Mouse (Mus musculus): ENCODE measurements at regions not wholly inside any gene's neighbourhood (a gene's known extent, or its start where the extent isn't known, plus 50 kb on each side); places are given as distances from the start of the nearest gene placed in this dataset.

DNA sequence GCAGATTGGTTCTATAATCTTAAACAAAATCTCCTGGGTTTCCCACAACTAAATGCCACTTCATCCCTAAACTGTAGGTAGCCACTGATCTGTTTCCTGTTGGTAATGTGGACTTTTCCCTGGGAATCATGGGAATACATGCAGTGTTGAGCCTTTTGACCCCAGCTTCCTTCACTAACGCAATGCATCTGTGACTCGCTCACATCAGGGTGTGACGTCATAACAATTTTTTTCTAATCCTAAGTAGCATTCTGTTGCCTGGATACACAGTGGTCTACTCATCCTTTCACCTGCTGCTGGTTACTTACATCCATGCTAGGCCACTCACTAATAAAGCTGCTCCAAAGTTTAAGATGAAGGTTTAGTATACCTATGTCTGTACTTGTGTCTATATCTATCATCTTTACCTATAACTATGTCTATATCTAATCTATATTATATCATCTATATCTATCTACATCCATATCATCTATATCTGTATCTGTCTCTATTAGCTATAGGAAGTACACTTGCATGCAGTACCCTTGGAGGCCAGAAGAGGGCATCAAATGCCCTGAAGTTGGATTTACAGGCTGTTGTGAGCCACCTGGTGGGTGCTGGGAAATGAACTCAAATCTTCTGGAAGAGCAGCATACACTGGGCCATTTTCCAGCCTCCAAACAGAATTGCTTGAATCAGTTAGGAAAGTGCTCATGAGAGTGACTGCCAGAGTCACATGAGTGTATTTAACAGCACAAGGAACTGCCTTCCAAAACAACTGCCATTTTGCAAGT is 157.5 kb upstream of the Rpl34 start:
- TF ChIP-seq GATA1 (IDR thresholded peaks at IDR 0.05; ENCODE audit: low read length), result no peak

DNA sequence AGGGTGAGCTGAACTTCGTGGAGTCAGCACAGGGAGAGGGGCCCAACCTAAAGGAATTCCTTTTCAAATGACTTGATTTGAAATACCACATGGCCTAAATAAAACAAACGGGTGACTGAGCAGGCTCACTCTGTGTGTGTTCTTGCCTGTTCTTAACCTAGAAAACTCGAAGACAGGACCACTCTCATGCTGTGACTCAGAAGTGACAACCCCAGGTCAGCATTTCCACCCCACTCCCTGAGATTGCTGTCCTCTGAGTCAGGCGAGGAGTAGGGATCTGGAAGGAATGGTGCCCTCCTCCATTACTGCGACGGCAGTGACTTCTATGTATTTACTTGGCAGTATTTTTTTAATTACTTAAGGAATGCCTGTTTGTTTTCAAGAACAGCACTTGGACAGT is 155.8 kb upstream of the Rpl34 start:
- no peak for TF ChIP-seq GATA1 (IDR thresholded peaks at IDR 0.05; ENCODE audit: low read length)

DNA sequence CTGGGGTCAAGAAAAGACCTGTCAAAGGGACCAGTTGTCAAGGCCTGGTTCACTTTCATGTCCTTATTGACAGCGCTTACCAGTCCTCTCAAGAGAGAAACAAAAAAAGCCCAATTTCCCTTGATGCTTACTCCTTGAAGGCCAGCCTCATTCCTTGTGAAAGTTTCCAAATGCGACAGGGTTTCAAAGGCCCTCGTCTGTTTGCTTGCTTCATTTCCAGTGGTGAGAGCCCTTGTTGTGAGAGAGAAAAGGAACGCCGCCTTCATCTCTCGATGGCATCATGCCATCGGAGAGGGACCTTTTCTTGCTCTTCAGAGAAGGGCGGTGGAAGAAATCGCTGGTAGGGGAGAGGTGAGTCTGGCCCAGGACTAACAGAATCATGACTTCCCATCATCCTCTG is 154.2 kb upstream of the Rpl34 start:
- TF ChIP-seq GATA1 (IDR thresholded peaks at IDR 0.05; ENCODE audit: low read length), result no peak

DNA sequence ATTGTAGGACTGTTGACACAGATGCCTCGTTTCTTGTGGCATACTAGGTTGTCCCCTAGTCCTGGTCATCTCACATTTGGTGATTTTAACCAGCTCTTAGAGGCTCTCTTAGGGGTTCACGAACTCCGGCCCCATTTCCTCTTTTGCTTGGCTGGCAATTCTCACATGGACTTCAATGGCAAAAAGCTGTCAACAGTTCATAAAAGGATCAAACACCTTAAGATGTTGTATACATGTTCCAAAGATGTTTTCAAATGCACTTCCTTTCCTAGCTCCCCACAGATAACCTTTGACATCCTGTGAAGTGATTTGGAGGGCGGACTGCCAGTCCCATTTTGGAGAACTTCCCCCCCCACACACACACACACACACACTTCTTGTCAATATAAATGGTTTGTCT is 153.7 kb upstream of the Rpl34 start:
- TF ChIP-seq GATA1 (IDR thresholded peaks at IDR 0.05; ENCODE audit: low read length), result no peak

DNA sequence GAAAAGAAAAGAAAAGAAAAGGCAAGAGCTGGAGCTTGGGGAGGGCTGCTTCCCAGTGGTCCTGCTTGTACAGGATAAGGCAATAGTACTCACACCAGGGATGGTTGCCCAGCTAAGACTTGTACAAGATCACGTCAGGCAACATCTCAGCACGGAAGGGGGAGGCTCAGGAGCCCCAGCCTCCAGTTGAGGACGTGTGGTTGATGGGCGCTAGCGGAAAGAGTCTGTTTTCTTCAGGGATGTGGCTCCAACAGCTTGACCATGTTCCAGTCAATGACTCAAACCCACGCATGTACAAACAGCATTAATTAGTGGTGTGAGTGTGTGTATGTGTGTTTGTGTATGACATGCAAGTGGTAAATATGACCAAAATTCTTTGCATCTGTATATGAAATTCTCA is 153.1 kb upstream of the Rpl34 start:
- no peak for TF ChIP-seq GATA1 (IDR thresholded peaks at IDR 0.05; ENCODE audit: low read length)

DNA sequence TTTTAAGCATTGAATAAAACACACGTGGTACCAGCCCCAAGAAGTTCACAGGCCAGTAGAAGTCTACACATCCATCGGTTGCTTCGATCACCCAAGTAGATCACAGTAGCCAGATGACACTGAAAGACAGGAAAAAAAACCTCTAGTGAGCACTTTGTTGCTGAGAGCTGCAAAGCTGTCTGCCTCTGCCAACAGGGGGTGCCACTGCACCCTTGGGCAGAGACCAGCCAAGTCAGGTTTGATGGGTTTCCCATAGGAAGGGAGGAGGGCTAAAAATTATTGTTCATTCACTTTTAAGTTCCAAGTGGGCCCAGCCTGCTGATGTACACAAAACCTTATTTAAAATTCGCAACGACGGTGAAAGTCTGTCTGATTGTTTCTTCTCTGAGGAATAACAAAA is 150.3 kb upstream of the Rpl34 start:
- no peak for TF ChIP-seq GATA1 (IDR thresholded peaks at IDR 0.05; ENCODE audit: low read length)

DNA sequence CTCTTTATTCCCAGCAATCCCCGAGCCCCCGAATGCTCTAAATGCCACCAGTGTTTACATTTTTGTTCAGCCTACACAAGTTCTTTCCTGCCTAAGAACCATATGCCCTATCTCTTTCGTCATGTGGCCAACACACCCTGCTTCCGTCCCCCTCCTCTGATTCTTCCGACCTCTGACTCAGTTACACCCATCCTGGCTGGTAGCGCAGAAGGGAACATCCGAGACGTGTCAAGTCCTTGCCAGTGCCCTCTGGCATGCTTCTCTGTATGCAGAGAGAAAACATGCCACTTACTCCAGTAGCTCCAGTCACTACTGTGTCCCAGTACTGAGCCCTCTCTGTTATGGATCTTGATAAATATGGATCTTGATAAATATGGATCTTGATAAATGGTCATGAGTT is 149.3 kb upstream of the Rpl34 start:
- no peak for TF ChIP-seq GATA1 (IDR thresholded peaks at IDR 0.05; ENCODE audit: low read length)

DNA sequence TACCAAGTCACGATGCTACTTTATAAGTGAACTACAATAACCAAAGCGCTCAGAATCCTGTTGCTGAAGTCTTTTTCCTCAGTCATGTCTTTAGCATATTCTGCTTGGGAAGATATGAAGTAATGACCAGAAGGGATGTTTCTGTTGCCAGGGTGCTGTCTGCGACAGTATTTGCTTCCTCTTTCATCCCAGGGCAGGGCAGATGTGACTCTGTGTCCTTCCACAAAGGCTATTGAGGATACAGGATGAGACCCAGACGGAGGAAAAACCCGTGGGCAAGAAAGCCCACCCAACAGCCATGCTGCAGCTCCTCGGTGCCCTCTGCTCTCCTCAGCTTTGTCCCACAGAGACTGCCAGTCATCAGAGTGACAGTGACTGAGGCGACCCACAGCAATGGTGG is 148.6 kb upstream of the Rpl34 start:
- TF ChIP-seq GATA1 (IDR thresholded peaks at IDR 0.05; ENCODE audit: low read length), result no peak

DNA sequence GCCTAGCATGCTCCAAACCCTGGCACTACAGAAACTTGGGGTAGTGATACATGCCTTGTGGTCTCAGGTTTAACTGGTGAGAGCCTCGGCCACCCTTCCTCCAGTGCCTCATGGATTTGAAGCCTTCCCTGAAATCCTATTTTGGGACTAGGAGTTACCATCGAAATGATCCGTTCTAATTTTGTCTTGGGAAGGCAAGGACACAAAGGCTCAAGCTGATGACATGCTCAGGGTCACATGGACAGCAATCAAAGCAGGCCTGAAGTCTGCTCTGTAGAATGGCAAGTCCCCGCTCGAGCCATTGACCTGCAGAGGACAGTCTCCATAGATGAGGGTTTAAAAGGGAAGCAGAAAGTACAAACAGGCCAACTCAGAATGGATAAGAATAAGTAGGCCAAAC is 147.8 kb upstream of the Rpl34 start:
- TF ChIP-seq GATA1 (IDR thresholded peaks at IDR 0.05; ENCODE audit: low read length), result no peak

DNA sequence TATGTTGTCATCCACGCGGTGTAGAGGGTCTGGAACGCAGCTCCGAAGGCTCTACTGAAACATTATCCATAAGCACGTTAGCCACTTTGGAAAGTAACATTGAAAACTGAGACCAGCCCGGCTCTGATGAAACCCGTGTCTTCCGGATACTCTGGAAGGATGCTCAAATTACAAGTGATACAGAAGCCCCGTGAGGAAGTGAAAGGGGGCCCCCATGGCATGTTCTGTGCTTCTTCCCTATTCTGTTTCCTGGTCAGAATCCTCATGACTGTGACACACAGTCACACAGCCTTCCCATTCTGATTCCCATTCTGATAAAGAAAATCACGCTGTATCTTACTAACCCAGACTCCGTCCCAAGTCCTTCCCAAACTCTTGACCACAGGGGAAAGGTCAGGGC is 143.5 kb upstream of the Rpl34 start:
- no peak for TF ChIP-seq GATA1 (IDR thresholded peaks at IDR 0.05; ENCODE audit: low read length)

DNA sequence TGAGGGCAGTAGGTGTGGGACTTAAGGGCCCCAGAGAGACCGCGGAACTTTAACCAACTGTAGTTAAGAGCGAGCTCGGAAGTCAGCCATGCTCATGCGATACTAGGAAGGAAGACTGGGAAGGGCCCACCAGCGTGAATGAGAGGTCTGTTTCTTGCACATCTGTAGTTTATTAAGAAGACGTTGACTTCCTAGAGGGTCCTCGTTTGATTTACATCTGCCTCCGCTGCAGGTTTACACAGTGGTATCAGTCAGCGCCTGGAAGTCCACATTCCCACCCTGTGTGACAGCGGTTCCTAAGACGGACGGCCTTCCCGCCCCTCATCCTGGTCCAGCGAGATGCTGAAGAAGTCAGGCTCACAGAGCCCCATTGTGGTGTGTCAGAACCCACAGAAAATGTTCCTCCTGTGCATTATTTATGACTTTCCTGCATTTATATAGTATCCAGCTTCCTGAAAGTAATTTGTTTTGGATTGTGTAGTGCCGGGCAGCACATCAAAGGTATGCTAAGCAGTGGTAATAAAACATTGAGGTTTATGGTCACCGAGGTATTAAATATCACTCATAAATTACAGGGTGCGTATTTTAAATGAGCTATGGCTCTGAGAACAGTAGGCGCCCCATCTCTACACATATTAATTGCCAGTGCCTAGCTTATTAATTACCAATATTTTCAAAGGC is 136.9 kb upstream of the Rpl34 start:
- no peak for TF ChIP-seq GATA1 (IDR thresholded peaks at IDR 0.05; ENCODE audit: low read length)

DNA sequence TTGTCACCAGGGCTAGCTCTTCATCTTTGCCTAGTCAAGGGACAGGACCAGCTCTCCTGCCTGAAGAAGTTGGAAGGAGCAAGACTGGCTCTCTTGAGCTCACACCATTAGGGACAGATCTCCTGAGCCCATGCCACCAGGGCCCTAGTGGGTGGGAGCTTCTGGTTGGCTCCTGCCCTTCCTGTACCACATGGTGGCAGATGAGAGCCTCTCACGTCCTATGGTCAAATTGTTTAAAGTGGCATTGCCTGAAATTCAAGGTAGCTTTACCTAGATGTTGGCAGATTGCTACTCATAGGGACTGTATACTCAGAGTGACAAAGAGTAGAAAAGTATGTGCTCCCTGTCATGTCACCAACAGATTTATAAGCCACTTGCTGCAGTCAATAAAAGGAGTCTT is 134.6 kb upstream of the Rpl34 start:
- no peak for TF ChIP-seq GATA1 (IDR thresholded peaks at IDR 0.05; ENCODE audit: low read length)

DNA sequence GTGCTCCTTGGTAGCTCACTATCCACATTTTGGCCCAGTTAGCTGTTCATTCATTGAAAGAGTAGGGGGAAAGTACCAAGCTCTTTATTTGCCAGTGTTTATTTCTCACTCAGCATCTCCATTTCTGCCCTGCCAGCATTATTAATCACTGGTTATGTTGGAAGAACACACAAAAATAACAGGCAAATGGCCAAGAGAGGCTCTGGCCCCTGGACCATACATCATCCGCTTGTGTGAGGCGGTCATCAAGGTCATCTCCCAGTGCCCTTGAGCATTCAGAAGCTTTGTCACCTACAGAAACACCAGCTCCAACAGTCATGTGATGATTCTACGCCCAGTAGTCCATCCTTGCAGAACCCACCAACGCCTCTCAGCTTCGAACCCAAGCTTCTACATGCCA is 133.2 kb upstream of the Rpl34 start:
- TF ChIP-seq GATA1 (IDR thresholded peaks at IDR 0.05; ENCODE audit: low read length), result no peak

DNA sequence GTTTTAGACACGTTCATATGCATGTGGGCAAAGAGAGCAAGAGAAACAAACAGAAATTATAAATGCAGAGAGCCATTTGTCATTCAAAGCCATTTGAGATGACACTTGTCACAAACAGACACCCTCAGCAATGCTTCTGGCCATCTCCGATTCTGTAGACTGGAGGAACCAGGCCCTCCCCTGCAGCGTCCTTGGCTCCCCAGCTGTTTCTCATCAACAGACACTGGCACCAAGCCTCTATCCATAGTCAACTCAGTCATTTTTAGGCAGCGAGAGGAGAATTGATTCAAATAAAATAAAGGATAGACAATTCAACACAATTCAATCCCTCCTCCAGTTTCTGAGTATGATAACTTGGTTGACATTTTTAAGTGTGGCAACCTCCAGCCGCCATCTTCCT is 130.1 kb upstream of the Rpl34 start:
- no peak for TF ChIP-seq GATA1 (IDR thresholded peaks at IDR 0.05; ENCODE audit: low read length)

DNA sequence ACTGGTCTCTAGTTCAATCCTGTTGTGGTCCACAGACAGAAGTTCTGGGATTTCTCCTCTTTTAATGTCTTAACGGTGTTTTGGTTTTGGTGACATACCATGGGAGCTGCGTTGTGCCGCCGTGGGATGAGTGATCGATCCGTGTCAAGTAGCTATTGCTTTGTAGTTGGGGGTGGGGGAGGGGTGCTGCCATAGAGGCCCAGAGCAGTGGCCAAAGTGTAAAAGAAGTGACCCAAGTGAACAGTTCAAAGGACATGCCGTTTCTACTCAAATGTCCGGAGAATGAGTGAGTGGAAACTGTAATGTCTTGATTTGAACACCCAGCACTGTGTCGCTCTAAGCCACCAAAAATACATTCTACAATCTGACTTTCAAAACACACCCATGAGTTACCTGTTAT is 123.7 kb upstream of the Rpl34 start:
- no peak for TF ChIP-seq GATA1 (IDR thresholded peaks at IDR 0.05; ENCODE audit: low read length)

DNA sequence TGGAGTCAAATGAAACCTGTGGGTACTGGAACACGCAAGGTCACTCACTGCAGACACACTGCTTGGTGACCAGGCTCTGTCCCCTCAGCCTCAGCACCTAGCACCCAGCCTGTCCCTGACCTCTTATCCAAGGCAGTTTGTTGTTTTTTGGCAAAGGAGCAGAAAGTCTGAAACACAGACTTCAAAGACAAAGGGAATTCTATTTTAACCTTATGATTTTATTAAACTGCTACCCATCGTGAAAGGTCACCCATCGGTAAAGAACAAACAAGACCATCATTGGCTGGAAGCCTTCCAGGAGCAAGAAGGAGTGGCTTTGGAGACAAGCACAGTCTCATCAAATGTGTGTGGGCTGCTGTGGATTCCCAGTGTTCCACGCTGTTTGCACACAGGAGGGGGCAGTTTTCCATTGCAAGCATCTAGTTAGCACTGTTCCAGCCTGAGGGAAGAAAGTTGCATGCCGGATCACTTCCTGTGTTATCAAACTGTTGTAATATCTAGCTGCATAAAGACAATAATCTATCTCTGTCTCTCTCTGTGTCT is 120.6 kb upstream of the Rpl34 start:
- TF ChIP-seq GATA1 (IDR thresholded peaks at IDR 0.05; ENCODE audit: low read length), result no peak

DNA sequence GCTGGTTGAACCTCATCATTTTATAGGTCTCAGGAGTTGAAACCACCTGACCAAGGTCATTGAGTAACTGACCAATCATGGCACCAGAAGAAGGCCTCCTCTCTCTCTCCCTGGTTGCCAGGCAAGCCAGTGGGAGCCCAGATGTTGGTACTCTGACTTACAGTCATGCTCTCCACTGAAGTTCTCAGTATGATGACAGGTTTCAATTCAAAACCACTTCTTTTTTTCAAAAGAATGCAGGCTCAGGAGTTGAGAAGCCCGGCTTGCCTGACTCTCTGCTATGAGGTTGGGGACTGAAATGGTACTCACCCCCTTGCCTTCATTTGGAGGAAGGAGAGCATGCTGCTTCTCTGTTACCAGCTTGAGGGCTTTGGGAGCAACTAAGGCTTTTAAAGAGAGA is 111.6 kb upstream of the Rpl34 start:
- no peak for TF ChIP-seq GATA1 (IDR thresholded peaks at IDR 0.05; ENCODE audit: low read length)

Measured in G1E-ER4 (cell line).